Mouse (Mus musculus) CH12.LX (cell line): ENCODE results near the gene Numb. TPM values are rescaled to one million over a fixed set of nuclear protein-coding genes. Genes with fewer than 3 reads are reported as not detected.
"Not testable (repeated sequence)": the region's sequence is repeated elsewhere in the genome, so short reads cannot be mapped to it uniquely, and the experiment has no call there.

Source experiments
- DNase-seq: peaks from one replicate; pipeline ENCODE4 v3.0.0-alpha.2; 2013; ENCODE audit errors: extremely low read depth
- H3K27ac ChIP-seq: 2 replicates; pipeline ENCODE4 v1.5.1; 2012; ENCODE audit warnings: low read depth, mild to moderate bottlenecking, control low read depth, moderate library complexity; ENCODE audit not compliant: insufficient read depth
- H3K27me3 ChIP-seq: replicated peaks from 2 replicates; pipeline ENCODE3; 2012; ENCODE audit warnings: inconsistent platforms
- H3K36me3 ChIP-seq, 2 experiments: replicated peaks in 1 of 2; 2 replicates each; pipeline versions ENCODE3 to v1.6.1; 2012; ENCODE audit warnings: inconsistent platforms in 1 of 2, low read length in 1 of 2, mild to moderate bottlenecking in 1 of 2, mixed read lengths in 1 of 2, moderate library complexity in 1 of 2; ENCODE audit not compliant: control insufficient read depth in 1 of 2, insufficient read depth in 1 of 2
- H3K4me1 ChIP-seq, 2 experiments: 2 replicates each; pipeline ENCODE4 v1.6.1; 2012; ENCODE audit warnings: inconsistent platforms in 1 of 2, moderate library complexity in 1 of 2; ENCODE audit not compliant: insufficient read depth in 2 of 2, control insufficient read depth in 1 of 2
- H3K4me2 ChIP-seq: 2 replicates; pipeline ENCODE4 v1.6.1; 2012; ENCODE audit warnings: low read depth, mild to moderate bottlenecking, control low read depth; ENCODE audit not compliant: poor library complexity, insufficient read depth, severe bottlenecking
- H3K4me3 ChIP-seq, 3 experiments: fragments of 150-350 bp in 1 of 3; sonication (generic) in 1 of 3; replicated peaks in 1 of 3; 2 replicates each; pipeline versions ENCODE3 to v1.5.1; 2011 to 2012; ENCODE audit warnings: low read depth in 2 of 3, low read length in 2 of 3, mild to moderate bottlenecking in 2 of 3, moderate library complexity in 2 of 3, control low read depth in 1 of 3, improper control_type of control experiment in 1 of 3, inconsistent platforms in 1 of 3, mixed read lengths in 1 of 3; ENCODE audit not compliant: poor library complexity in 1 of 3
- H3K79me2 ChIP-seq: replicated peaks from 2 replicates; pipeline ENCODE4 v1.6.1; 2012; ENCODE audit warnings: mild to moderate bottlenecking, moderate library complexity; ENCODE audit not compliant: control insufficient read depth, poor library complexity, insufficient read depth, severe bottlenecking; ENCODE audit errors: extremely low read depth
- H3K9ac ChIP-seq: 2 replicates; pipeline ENCODE4 v1.6.1; 2012; ENCODE audit warnings: low read depth, mild to moderate bottlenecking, control low read depth, moderate library complexity; ENCODE audit not compliant: insufficient read depth
- H3K9me3 ChIP-seq: replicated peaks from 2 replicates; pipeline ENCODE3; 2012; ENCODE audit warnings: low read length, inconsistent platforms, mixed read lengths
- BHLHE40 ChIP-seq: IDR thresholded peaks from 2 replicates; pipeline ENCODE4 v1.6.1; 2011; ENCODE audit warnings: mild to moderate bottlenecking, low read depth, low read length, improper control_type of control experiment
- CHD1 ChIP-seq: IDR thresholded peaks from 2 replicates; pipeline ENCODE4 v1.6.1; 2012; ENCODE audit warnings: low read depth, low read length, improper control_type of control experiment, inconsistent platforms
- E2F4 ChIP-seq: IDR thresholded peaks from 2 replicates; pipeline ENCODE4 v1.6.1; 2011; ENCODE audit warnings: low read depth, low read length, improper control_type of control experiment; ENCODE audit not compliant: insufficient replicate concordance
- ELF1 ChIP-seq: IDR thresholded peaks from 2 replicates; pipeline ENCODE4 v1.6.1; 2014; ENCODE audit warnings: low read depth, mild to moderate bottlenecking, inconsistent platforms, low read length, improper control_type of control experiment
- EP300 ChIP-seq: IDR thresholded peaks from 2 replicates; pipeline ENCODE4 v1.6.1; 2011; ENCODE audit warnings: low read length, improper control_type of control experiment
- HCFC1 ChIP-seq: IDR thresholded peaks from 2 replicates; pipeline ENCODE4 v1.6.1; 2012; ENCODE audit warnings: low read depth, mild to moderate bottlenecking, inconsistent platforms, low read length, improper control_type of control experiment
- IRF4 ChIP-seq: IDR thresholded peaks from 2 replicates; pipeline ENCODE4 v1.6.1; 2014; ENCODE audit warnings: low read depth, mild to moderate bottlenecking, inconsistent platforms, low read length, improper control_type of control experiment
- JUN ChIP-seq: IDR thresholded peaks from 2 replicates; pipeline ENCODE4 v1.6.1; 2011; ENCODE audit warnings: low read depth, mild to moderate bottlenecking, low read length, improper control_type of control experiment, moderate library complexity; ENCODE audit not compliant: insufficient read depth
- KAT2A ChIP-seq: IDR thresholded peaks from 2 replicates; pipeline ENCODE4 v1.6.1; 2012; ENCODE audit warnings: low read length, improper control_type of control experiment, inconsistent platforms; ENCODE audit not compliant: insufficient replicate concordance
- MAFK ChIP-seq: IDR thresholded peaks from 2 replicates; pipeline ENCODE4 v1.6.1; 2011; ENCODE audit warnings: low read length, improper control_type of control experiment; ENCODE audit not compliant: insufficient replicate concordance
- MXI1 ChIP-seq: IDR thresholded peaks from 2 replicates; pipeline ENCODE4 v1.6.1; 2011; ENCODE audit warnings: mild to moderate bottlenecking, low read depth, low read length, improper control_type of control experiment
- NELFE ChIP-seq: IDR thresholded peaks from 2 replicates; pipeline ENCODE4 v1.6.1; 2011; ENCODE audit warnings: low read depth, low read length, improper control_type of control experiment
- RCOR1 ChIP-seq: conservative IDR thresholded peaks from 2 replicates; pipeline ENCODE4 v1.6.1; 2012; ENCODE audit warnings: low read depth, mild to moderate bottlenecking, inconsistent platforms, low read length, improper control_type of control experiment
- TBP ChIP-seq: conservative IDR thresholded peaks from 2 replicates; pipeline ENCODE4 v1.6.1; 2011; ENCODE audit warnings: low read depth, low read length, improper control_type of control experiment
- TCF12 ChIP-seq: IDR thresholded peaks from 2 replicates; pipeline ENCODE4 v1.6.1; 2014; ENCODE audit warnings: low read depth, mild to moderate bottlenecking, inconsistent platforms, low read length, improper control_type of control experiment
- USF1 ChIP-seq: IDR thresholded peaks from 2 replicates; pipeline ENCODE4 v1.6.1; 2014; ENCODE audit warnings: low read depth, mild to moderate bottlenecking, inconsistent platforms, low read length, improper control_type of control experiment
- ZMIZ1 ChIP-seq: IDR thresholded peaks from 2 replicates; pipeline ENCODE4 v1.6.1; 2012; ENCODE audit warnings: low read depth, mild to moderate bottlenecking, inconsistent platforms, low read length, improper control_type of control experiment
- dilution Hi-C: fragments of 300-500 bp; cut with MboI; formaldehyde crosslinking; loops from 2 replicates; pipeline ENCODE4 v1.14.3; 2020; ENCODE audit warnings: low sequenced_read_pairs; ENCODE audit not compliant: extremely low pct_unique_long_range_greater_than_20kb, extremely low pct_ligation_motif_present
- in situ Hi-C: fragments of 300-500 bp; cut with MboI; formaldehyde crosslinking; loops from 3 replicates; pipeline ENCODE4 v1.14.3; 2019; ENCODE audit warnings: low sequenced_read_pairs, low pct_ligation_motif_present, low pct_unique_long_range_greater_than_20kb, mixed read lengths
- polyA plus RNA-seq: library from polyadenylated mRNA; unstranded; fragments of >175 nt; gene quantifications from 2 replicates; pipeline ENCODE4 v1.2.1, GENCODE M21; 2012; ENCODE audit warnings: low read depth; ENCODE audit not compliant: insufficient read length
- total RNA-seq, 2 experiments: library from RNA; depleted of rRNA; stranded (reverse); fragments of 300-350 nt in 1 of 2; fragments of >200 nt in 1 of 2; gene quantifications; 2 replicates each; pipeline ENCODE4 v1.2.3; 2012 to 2014

Gene Numb
- total and polyA plus RNA-seq, 3 experiments, result 5.3 to 6.9 (median 5.7) TPM

DNA sequence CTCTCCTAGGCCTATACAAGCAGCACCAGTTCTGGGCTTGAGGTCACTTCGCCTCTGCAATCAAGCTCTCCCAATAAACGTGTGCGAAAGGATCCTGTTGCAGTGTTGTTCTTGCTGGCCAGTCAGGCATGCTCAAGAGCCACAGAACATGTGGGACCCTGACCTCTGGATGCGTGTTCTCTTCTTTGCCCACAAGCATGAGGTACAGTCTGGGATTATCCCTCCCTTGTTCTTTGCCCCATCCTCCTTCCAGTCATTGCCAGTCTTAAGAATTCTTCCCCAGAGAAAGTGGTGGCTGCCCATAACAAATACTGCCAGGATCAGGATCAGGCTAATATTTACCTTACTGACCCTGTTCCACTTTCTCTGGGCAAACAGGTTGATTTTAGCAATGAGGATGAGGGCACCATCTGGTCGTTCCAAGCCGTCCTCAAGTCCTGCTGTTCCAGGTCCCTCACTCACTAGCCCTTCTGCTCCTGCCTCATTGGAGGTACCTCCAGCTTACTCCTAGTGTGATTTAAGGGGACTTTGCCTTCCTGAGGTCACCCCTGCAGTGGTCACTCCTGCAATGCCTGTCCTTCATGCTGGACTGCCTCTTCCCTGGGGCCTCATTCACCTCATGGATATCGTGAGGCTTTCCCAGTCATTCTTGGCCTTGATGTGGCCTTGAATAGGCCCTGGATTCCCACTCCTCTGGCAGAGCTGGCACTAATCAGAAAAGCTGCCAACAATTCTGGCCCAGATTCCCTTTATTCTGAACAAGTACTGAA, 36.0 kb downstream of the Numb start:
- dilution Hi-C loops, result no loop called here
- Histone ChIP-seq H3K4me3 (no peak overlapping the region), H3K36me3 (peaks cover 0 to 25% of the 10 kb centered on the region in 2 experiments)
- TF ChIP-seq ELF1 (no peak), HCFC1 (no peak), CHD1 (no peak), NELFE (no peak), KAT2A (no peak), ZMIZ1 (no peak), BHLHE40 (no peak), TBP (no peak), MAFK (no peak), JUN (no peak), RCOR1 (no peak), EP300 (no peak), IRF4 (no peak), TCF12 (no peak), USF1 (no peak), E2F4 (no peak), MXI1 (no peak)
- TF ChIP-seq, all 38 proteins: peak for 0
- Histone ChIP-seq H3K27me3 (no peaks in the 10 kb centered on the region), H3K9ac (no peak overlapping the region), H3K27ac (no peak overlapping the region), H3K4me1 (peaks cover 2 to 6% of the 10 kb centered on the region in 2 experiments; a peak in 3 of 4 replicates), H3K9me3 (peaks cover 3% of the 10 kb centered on the region), H3K79me2 (no peaks in the 10 kb centered on the region; the same call in 1 of the 2 replicates), H3K4me2 (no peak overlapping the region)
- no peak for DNase-seq
- in situ Hi-C loops, result no loop called here

DNA sequence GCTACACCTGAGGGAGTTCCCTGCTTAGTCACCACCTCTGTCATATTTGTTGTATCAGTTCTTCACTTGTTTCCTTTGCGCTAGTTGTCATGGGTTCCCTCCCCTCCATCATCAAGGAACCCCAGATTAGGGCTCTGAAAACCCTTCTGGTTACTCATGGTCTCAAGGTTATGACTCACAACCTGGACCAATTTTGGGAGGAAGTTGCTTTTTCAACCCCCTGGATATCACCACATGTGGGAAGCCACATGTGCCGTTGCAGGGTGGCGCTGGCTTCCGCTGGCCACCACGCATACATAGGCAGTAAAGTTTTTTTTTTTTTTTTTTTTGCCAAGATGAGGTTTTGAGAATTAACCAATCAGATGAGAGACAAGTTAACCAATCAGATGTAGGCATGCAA, 36.7 kb downstream of the Numb start:
- in situ Hi-C loops, DNase-seq, H3K79me2 ChIP-seq, dilution Hi-C loops, H3K4me2 ChIP-seq, H3K27me3 ChIP-seq, H3K9ac ChIP-seq, H3K27ac ChIP-seq, H3K9me3 ChIP-seq, H3K4me1 ChIP-seq, H3K4me3 ChIP-seq: not testable (repeated sequence)
- peaks cover 0 to 25% of the 10 kb centered on the region in 2 experiments for H3K36me3 ChIP-seq
